Mouse (Mus musculus) adrenal gland, adult 8-10 months (tissue): ENCODE results near the gene Kif24. TPM values are rescaled to one million over a fixed set of nuclear protein-coding genes. Genes with fewer than 3 reads are reported as not detected.

ENCODE experiments used
- DNase-seq: peaks from one replicate; pipeline ENCODE4 v3.0.0; 2022
- total RNA-seq, 4 experiments: library from RNA; stranded (reverse); gene quantifications; 2 replicates each; pipeline ENCODE4 v1.2.4; 2022

Gene Kif24
- 1 to 10 TPM; 1.5 to 3.2 (median 2.0) TPM for total RNA-seq

DNA sequence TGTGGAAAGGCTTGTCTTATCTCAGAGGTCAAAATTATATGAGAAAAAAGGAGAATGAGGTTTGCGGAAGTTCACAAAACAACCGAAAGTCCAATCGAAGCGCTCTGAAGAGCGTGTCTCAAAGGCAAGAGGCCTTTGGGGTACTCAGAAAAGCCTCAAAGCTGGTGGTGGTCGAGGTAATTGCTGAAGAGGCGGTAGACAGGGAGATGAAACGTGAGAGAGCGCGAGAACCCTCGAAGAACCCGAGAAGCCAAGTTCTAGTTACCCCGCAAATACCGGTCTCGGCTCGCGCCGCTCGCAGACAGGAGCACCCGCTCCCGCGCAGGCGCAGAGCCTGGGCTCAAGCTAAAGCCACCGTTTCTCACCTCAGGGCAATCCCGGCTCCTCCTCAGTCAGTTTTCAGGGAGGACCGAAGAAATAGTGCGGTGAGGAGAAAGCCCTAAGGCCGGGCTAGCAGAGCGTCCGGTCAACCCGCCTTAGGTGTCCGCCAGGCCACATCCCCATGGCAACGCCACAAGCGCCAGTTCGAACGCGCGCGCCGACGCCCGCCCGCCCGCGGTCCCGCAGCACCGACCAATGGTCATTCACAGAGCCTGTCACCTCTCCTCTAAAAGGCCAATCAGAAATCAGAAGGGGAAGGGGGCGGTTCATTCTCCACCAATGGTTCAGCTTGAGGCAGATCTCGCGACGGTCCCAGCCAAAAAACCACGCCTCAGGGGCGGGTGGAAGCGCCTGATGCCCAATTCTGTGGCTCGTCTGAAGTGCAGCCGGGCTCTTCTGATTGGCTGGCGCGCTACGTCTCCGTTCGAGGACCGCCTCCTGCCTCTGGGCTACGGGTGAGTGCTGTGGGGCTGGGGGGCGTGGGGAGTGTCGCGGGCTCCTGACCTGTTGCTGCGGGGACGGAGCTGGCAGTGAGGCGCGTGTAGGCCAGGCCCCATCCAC is at the start of gene Kif24, which contains the start of gene Nudt2:
Gene Kif24 (minus strand): TSS at position 543 of the 942 bp plus-strand sequence.
Gene Nudt2 (plus strand): TSS at position 807 of the 942 bp plus-strand sequence.
- peak; percentile 99 for DNase-seq

- no peak for DNase-seq
Observed at GRCm38 (mm10) chr4:41513714-41514113, 49.0 kb upstream of the Kif24 start.

DNA sequence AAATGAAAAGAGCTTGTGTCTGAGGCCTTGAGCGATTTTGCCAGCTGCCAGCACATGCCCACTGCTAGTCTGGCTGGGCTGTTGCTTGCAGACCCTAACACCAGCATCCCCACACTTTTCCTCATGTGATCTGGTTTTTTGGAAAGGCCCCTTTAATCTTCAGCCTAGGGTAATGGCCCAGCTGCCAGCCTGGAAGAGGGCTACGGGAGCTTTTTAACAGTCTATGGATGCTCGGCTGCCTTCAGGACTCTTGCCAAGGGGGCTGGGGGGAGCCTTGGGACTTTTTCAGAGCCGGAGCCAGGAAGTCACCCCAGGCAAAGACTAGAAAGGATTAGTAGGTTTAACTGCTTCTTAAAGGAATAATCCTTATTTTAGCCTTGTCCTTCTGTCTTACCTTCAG is 48.6 kb upstream of the Kif24 start:
- no peak for DNase-seq

- DNase-seq, result no peak
Observed at GRCm38 (mm10) chr4:41507998-41508397, 43.3 kb upstream of the Kif24 start.

DNA sequence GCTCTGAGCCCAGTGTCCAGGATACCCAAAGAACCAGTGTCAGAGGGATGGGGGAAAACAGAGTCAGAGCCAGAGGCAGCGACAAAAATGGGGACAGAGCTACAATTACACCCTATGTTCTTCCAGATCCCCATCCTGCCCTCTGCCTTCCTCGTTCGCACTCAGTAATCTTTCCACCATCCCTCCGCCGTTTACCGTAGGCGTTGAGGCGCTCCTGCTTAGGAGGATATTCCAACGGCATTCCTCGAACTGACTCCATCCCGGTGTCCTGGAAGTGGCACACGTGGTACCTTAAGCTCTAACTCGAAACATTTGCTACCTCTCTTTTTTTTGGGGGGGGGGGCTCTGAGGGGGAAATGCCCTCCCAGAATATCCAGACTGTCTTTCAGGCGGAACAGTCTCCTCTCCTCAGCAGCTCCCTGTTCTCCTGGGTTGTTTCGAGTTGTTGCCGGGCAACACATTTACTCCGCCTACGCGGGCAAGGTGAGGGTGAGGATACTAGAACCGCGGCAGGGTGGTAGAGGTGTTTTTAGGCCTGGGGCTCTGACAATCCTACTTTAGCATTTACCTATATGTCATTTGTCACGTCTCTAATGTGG is 42.7 kb upstream of the Kif24 start:
- DNase-seq, result no peak

- peak; percentile 83 for DNase-seq
Observed at GRCm38 (mm10) chr4:41506906-41507305, 42.2 kb upstream of the Kif24 start.

DNA sequence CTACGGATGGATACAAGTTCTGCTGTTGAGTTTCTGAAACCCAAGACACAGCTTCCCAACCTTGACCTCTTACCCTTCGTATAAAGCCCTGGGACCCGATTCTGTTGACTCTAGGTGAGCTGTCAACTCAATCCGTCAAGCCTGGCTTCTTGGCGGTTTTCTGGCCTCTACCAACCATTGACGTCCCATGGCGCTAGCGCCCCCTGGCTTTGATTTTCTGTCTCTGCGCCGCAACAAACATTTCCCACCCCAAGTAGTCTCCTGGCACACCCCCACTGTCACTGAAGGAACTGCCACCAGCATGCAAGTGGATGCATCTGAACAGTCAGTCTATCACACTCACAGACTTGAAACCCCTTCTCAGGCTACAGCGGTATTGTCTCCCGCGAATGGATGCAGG is 41.5 kb upstream of the Kif24 start:
- DNase-seq, result peak; percentile 61

GRCm38 (mm10) chr4:41505131-41505551 is 40.5 kb upstream of the Kif24 start:
- no peak for DNase-seq

GRCm38 (mm10) chr4:41504325-41504724 is 39.6 kb upstream of the Kif24 start:
- DNase-seq, result no peak

DNA sequence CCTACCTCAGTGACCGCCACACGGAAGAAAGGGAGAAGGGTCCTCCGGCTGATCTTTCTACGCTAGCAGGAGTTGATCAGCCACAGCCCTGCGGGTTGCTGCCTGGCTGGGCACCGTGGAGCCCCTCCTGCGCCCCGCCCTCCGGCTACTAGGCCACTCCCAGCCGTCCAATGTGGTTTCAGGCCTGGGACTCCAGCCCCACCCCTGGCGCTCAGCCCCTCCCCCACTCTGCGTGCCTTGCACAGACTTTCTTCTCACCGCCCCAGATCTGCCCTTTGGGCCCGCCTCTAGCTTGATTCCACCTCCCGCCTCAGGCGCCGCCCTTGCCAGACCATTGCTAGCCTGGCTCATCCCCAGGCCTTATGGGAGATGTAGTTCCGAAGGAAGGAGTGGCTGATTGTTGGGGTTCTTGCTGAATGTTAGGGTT is 38.3 kb upstream of the Kif24 start, which contains the start of gene AI464131:
Gene AI464131 (minus strand): TSS at position 91 of the 427 bp plus-strand sequence.
- DNase-seq, result peak; percentile 98

DNA sequence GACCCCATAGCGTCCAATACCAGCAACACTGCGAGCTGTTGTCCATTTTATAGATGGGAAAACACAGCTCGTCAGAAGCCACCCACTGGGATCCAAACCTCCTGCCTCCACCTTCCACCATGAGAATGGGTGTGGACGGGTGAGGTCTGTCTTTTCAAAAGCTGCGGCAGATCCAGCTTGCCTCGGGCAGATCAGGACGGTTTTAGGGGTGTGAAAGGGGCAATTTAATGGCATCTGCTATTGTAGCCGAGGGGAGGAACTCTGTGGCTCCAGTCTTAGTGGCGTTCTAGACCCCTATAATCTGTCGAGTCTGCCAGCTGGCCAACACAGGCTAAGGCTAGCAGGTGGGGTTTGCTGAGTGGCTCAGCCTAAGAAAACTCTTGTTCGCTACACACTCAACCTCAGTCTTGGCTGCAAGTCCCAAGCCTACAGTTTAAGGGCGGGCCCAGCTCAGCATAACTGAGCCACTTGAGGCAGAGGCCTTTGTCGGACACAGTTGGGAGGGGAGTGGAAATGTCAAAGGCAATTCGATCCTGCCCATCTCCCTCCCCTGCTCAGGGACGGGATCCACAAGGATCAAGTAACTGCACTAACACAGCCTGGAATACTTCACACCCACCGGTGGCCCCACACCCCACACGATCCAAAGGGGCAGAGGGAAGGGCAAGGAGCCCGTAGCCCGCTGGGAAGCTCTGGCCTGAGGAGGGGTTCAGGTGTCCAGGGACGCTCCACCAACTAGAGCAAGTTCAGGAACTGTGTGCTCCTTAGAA is 37.7 kb upstream of the Kif24 start:
- no peak for DNase-seq

DNA sequence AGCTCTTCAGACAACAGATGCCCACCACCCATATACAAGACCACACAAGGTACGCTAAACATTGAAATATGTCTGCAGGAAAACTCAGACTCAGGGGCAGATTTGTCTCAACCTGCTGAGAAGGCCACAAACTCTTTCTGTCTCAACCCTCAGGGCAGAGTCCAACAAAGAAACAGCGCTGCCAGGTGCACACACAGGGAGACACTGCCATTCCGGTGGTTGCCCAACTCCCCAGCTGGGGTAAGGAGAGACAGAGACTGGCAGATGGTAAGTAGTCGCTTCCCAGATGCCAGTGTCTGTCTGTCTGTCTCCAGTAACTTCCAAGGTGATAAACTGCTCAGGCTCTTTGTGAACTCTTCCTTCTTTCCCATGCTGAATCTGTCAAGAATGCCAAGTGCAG is 36.1 kb upstream of the Kif24 start:
- no peak for DNase-seq

DNA sequence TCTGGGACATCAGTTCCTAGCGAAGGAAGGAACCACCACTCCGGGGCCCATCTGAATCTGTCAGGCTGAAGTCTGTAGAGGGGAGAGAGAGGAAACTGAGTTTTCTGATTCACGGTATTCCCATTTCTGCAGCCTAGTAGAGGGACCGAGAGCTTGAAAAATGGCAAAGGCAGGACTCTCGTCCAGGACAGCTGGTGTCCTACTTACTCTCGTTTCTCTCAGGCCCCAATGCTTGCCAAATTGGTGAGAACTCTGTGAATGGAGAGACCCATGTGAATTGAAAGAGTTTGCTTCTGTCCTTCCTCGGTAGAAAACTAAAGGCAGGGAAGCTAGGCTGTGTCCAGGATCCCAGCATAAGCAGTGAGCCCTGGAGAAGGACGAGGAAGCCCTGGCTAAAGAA is 34.9 kb upstream of the Kif24 start:
- DNase-seq, result no peak

- no peak for DNase-seq
Observed at GRCm38 (mm10) chr4:41498921-41499391, 34.3 kb upstream of the Kif24 start.

GRCm38 (mm10) chr4:41497995-41498845 is 33.5 kb upstream of the Kif24 start:
- DNase-seq, result no peak

- DNase-seq, result no peak
Observed at GRCm38 (mm10) chr4:41497579-41497978, 32.9 kb upstream of the Kif24 start.

DNA sequence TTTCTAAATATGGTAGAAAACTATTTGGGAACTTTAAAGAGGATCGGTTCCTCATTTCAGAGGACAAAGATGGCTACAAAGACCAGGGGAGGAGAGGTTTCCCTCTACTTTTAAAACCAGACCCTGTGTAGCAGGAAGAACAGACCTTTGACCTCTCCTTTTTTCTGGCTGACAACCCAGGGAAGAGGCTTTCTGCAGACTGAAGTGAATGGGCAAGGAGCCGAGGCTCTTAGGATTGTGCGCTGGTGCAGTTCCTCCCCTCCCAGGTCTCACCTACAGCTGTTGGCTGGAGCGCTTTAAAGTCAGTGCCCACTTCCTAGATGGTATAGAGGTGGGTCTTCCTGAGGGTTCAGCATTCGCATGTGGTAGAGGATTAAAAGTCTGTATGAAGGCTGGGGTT is 32.4 kb upstream of the Kif24 start:
- DNase-seq, result no peak

DNA sequence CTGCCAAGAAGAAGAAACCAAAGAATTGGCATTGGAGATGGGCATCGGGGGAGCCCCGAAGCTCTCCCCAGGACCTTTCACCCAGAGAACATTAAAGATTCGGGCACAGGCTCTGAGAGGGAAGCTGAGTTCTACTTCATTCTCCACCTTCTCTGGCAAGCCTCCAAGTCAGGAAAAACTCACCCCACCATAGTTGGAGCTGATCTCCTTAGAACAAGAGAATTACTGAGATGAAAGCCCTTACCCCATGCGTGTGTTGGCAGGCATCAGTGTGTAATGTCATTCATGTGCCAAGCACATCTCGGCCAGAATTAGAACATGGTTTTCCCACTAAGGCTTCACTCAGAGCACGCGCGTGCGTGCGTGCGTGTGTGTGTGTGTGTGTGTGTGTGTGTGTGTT is 31.2 kb upstream of the Kif24 start:
- DNase-seq, result no peak

- DNase-seq, result no peak
Observed at GRCm38 (mm10) chr4:41495076-41495475, 30.4 kb upstream of the Kif24 start.

GRCm38 (mm10) chr4:41494378-41494777 is 29.7 kb upstream of the Kif24 start:
- DNase-seq, result no peak

DNA sequence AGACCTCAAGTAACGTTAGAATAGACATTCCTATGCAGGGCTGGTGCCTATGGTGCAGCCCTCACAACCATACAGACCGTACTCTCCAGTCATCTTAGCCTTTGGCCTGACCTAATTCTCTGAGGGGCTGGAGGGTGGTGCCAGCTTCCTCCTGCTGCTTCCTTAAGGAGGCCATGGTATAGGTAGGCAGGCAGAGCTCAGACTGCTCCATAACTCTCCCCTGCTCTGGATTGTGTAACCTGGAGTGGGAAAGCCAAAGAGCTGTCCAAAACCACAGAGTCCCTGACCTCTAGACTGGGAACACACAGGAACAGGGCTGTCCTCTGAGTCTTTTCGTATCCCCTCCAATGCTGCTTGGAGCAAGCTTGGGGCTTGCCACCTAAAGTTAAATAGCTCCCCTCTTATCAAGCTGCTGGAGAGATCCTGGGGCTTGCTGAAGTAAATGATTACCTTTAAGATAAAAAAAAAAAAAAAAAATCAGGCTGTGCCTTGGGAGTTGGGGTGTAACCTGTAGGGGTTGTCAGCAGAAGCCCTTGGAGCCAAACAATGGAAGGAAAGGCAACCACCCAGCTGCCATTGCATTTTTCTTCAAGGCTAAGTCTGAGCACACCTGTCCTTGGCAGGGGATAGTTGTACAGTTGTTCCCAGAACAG is 28.9 kb upstream of the Kif24 start:
- peak; percentile 50 for DNase-seq
